Mouse (Mus musculus) liver, adult 2 months (tissue): ENCODE results near the gene Agap1.

Experiments
- CTCF ChIP-seq: fragments of 200-500 bp; IDR thresholded peaks from 2 replicates; pipeline ENCODE4 v1.5.1; 2011; ENCODE audit warnings: low read depth, low read length, control low read depth
- POLR2A ChIP-seq: fragments of 200-500 bp; IDR thresholded peaks from 2 replicates; pipeline ENCODE4 v1.6.1; 2011; ENCODE audit warnings: low read length, control low read depth; ENCODE audit not compliant: insufficient read depth; ENCODE audit errors: extremely low read depth

- TF ChIP-seq POLR2A (no peak), CTCF (no peak)
Observed at GRCm38 (mm10) chr1:89494816-89495215, 40.2 kb downstream of the Agap1 start.
